In the genomic region with DNA sequence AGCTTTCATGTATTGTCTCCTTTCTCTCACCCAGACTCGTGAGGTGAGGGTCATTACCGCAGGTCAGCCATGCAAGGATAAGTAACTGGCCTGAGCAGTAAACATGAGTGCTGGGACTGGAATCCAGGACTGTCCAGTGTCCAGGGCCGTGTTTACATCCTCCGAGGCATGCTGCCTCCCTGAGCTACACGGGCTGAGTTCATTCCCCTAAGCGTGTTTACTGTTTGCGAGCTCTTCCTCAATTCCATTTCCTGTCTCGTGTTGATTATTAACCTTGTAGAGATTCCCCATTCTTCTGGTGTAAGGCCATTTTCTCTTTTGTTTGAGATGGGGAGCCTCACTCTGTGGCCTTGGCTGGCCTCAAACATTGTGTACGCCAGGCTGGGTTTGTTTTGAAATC, we compare ENCODE assay signal across 26 mouse cellular contexts. TPM values are rescaled to one million over a fixed set of nuclear protein-coding genes. Genes with fewer than 3 reads are reported as not detected.
A peak's percentile ranks its signal among the peaks of the same experiment; 100 is the strongest.
DNase-seq lines count a peak whose midpoint lies in the region; ATAC-seq and TF ChIP-seq lines count a peak whose summit lies in the region.
"Had no signal": no experiment of that assay in that cellular context is flagged by ENCODE, and none has a peak within 500 bp of the region (broad histone marks: within the 10 kb centered on the region; RNA-seq: fewer than 3 reads in every experiment).

No protein-coding gene starts in this region.

- no peak for TF ChIP-seq POLR2A in liver, adult 2 months (IDR thresholded peaks at IDR 0.05; ENCODE audit: extremely low read depth, insufficient read depth, low read length)

- no peak for TF ChIP-seq CTCF in liver, adult 2 months (IDR thresholded peaks at IDR 0.05; ENCODE audit: low read depth, low read length)
- TF ChIP-seq CTCF in midbrain, postnatal 0 days (IDR thresholded peaks at IDR 0.05), result no peak

- no peaks in the 10 kb centered on the region for H3K79me2 ChIP-seq in liver, adult 2 months (ENCODE audit: control insufficient read depth, insufficient read depth, low read length)

- no peaks in the 10 kb centered on the region for H3K27me3 ChIP-seq in heart, embryonic 10.5 days (ENCODE audit: insufficient read depth, poor library complexity, severe bottlenecking)
- H3K27me3 ChIP-seq in liver, adult 2 months (ENCODE audit: control insufficient read depth, insufficient read depth, low read length), result no peaks in the 10 kb centered on the region
- H3K27me3 ChIP-seq in midbrain, postnatal 0 days (ENCODE audit: insufficient read depth, low read length), result no peaks in the 10 kb centered on the region
- no peaks in the 10 kb centered on the region for H3K27me3 ChIP-seq in midbrain, embryonic 11.5 days (ENCODE audit: control insufficient read depth, insufficient read depth, low read length)
- no peaks in the 10 kb centered on the region for H3K27me3 ChIP-seq in liver, embryonic 16.5 days (ENCODE audit: control insufficient read depth, insufficient read depth, low read depth, low read length)
- H3K27me3 ChIP-seq: CH12.LX; heart, embryonic 12.5 days; hindbrain, embryonic 15.5 days; liver, embryonic 13.5 days; lung, embryonic 15.5 days; midbrain, embryonic 13.5 days; neural tube, embryonic 12.5 days had no signal

- 76% methylated on average over 9 of the region's 9 CpGs for WGBS in heart, embryonic 10.5 days
- 7% methylated on average over 9 of the region's 9 CpGs for WGBS in liver, adult 2 months
- 70% methylated on average over 9 of the region's 9 CpGs for WGBS in midbrain, postnatal 0 days
- 62% methylated on average over 9 of the region's 9 CpGs for WGBS in midbrain, embryonic 11.5 days
- 40% methylated on average over 9 of the region's 9 CpGs for WGBS in liver, embryonic 16.5 days (ENCODE audit: insufficient replicate concordance)

- no peaks in the 10 kb centered on the region for H3K36me3 ChIP-seq in heart, embryonic 10.5 days
- no peaks in the 10 kb centered on the region for H3K36me3 ChIP-seq in liver, adult 2 months (ENCODE audit: control insufficient read depth, insufficient read depth, low read length)
- H3K36me3 ChIP-seq in midbrain, postnatal 0 days (ENCODE audit: insufficient read depth, low read length), result no peaks in the 10 kb centered on the region
- H3K36me3 ChIP-seq in midbrain, embryonic 11.5 days (ENCODE audit: control insufficient read depth, insufficient read depth, low read length), result no peaks in the 10 kb centered on the region
- H3K36me3 ChIP-seq in liver, embryonic 16.5 days (ENCODE audit: control insufficient read depth, insufficient read depth), result no peaks in the 10 kb centered on the region
- H3K36me3 ChIP-seq: heart, embryonic 12.5 days; hindbrain, embryonic 15.5 days; liver, embryonic 13.5 days; lung, embryonic 15.5 days; midbrain, embryonic 13.5 days; neural tube, embryonic 12.5 days had no signal

- intact Hi-C loops in heart, postnatal 25 days (cut with DNase I), result no loop called here

- peak overlapping the region; percentile 8; the same call in 1 of the 2 replicates for H3K27ac ChIP-seq in heart, embryonic 10.5 days
- peak overlapping the region; percentile 22; the same call in 1 of the 2 replicates for H3K27ac ChIP-seq in liver, adult 2 months (replicated peaks; ENCODE audit: insufficient read depth, low read depth, low read length)
- 0 out of 2 replicates have a peak overlapping the region, but pooled peaks have one; percentile 18 for H3K27ac ChIP-seq in midbrain, postnatal 0 days (ENCODE audit: low read depth, low read length)
- no peak overlapping the region for H3K27ac ChIP-seq in midbrain, embryonic 11.5 days (ENCODE audit: low read depth, low read length)
- H3K27ac ChIP-seq in liver, embryonic 16.5 days (ENCODE audit: low read length), result no peak overlapping the region
- H3K27ac ChIP-seq: hindbrain, embryonic 15.5 days; liver, embryonic 13.5 days; lung, embryonic 15.5 days; midbrain, embryonic 13.5 days; neural tube, embryonic 12.5 days had no signal

- H3K4me2 ChIP-seq in midbrain, postnatal 0 days (ENCODE audit: low read depth, low read length, poor library complexity, severe bottlenecking), result no peak overlapping the region
- no peak overlapping the region for H3K4me2 ChIP-seq in midbrain, embryonic 11.5 days
- H3K4me2 ChIP-seq in liver, embryonic 16.5 days (ENCODE audit: low read depth, low read length), result no peak overlapping the region
- H3K4me2 ChIP-seq: heart, embryonic 12.5 days; hindbrain, embryonic 15.5 days; liver, embryonic 13.5 days; lung, embryonic 15.5 days; midbrain, embryonic 13.5 days; neural tube, embryonic 12.5 days had no signal

- H3K9me3 ChIP-seq in heart, embryonic 10.5 days, result no peaks in the 10 kb centered on the region
- no peaks in the 10 kb centered on the region for H3K9me3 ChIP-seq in midbrain, postnatal 0 days (ENCODE audit: low read length)
- no peaks in the 10 kb centered on the region for H3K9me3 ChIP-seq in midbrain, embryonic 11.5 days (ENCODE audit: control insufficient read depth, low read length)
- no peaks in the 10 kb centered on the region for H3K9me3 ChIP-seq in liver, embryonic 16.5 days (replicated peaks; ENCODE audit: control insufficient read depth, low read length)
- H3K9me3 ChIP-seq: heart, embryonic 12.5 days; hindbrain, embryonic 15.5 days; liver, embryonic 13.5 days; lung, embryonic 15.5 days; midbrain, embryonic 13.5 days; neural tube, embryonic 12.5 days had no signal

- ATAC-seq in midbrain, postnatal 0 days (ENCODE audit: low FRiP score), result no peak
- no peak for ATAC-seq in midbrain, embryonic 11.5 days (ENCODE audit: low FRiP score)
- peak; percentile 30; the same call in 1 of the 2 replicates for ATAC-seq in liver, embryonic 16.5 days (ENCODE audit: low read depth)
- ATAC-seq: forebrain, embryonic 14.5 days; midbrain, embryonic 13.5 days had no signal

- no peak for DNase-seq in heart, embryonic 10.5 days (ENCODE audit: low spot score)
- DNase-seq in heart, postnatal 25 days (ENCODE audit: low spot score), result no peak
- peak; percentile 66 for DNase-seq in liver, adult 2 months (ENCODE audit: extremely low read depth, low read depth, low spot score)
- DNase-seq in liver, result no peak
- DNase-seq in midbrain, postnatal 0 days (ENCODE audit: low spot score), result no peak
- no peak for DNase-seq in midbrain, embryonic 11.5 days (ENCODE audit: low spot score, missing footprints)
- DNase-seq in right cerebral cortex, adult 2 months (ENCODE audit: low spot score in 2 of 2), result no peak
- DNase-seq: adrenal gland, postnatal 10 days; cerebellum, adult 8-10 months; gastrocnemius, postnatal 25 days; heart, adult 11 months; kidney, postnatal 10 days; layer of hippocampus, adult 9-11 months; liver, embryonic 13.5 days; lung, postnatal 36 days; spleen, adult 18-20 months; thymus, postnatal 14 days had no signal

- no peak overlapping the region for H3K9ac ChIP-seq in liver, adult 2 months (ENCODE audit: low read depth, low read length)
- H3K9ac ChIP-seq in midbrain, postnatal 0 days (replicated peaks; ENCODE audit: low read length, poor library complexity, severe bottlenecking), result no peak overlapping the region
- no peak overlapping the region for H3K9ac ChIP-seq in midbrain, embryonic 11.5 days (ENCODE audit: low read length)
- no peak overlapping the region for H3K9ac ChIP-seq in liver, embryonic 16.5 days (ENCODE audit: low read depth, low read length)
- H3K9ac ChIP-seq: heart, embryonic 12.5 days; hindbrain, embryonic 15.5 days; liver, embryonic 13.5 days; lung, embryonic 15.5 days; midbrain, embryonic 13.5 days; neural tube, embryonic 12.5 days had no signal

- peaks cover 3% of the 10 kb centered on the region; the same call in 1 of the 2 replicates for H3K4me1 ChIP-seq in heart, embryonic 10.5 days
- peaks cover 2% of the 10 kb centered on the region; the same call in 1 of the 2 replicates for H3K4me1 ChIP-seq in liver, adult 2 months (ENCODE audit: control insufficient read depth, insufficient read depth, low read length)
- no peaks in the 10 kb centered on the region for H3K4me1 ChIP-seq in midbrain, postnatal 0 days (ENCODE audit: insufficient read depth, low read length)
- peaks cover 5% of the 10 kb centered on the region for H3K4me1 ChIP-seq in midbrain, embryonic 11.5 days (ENCODE audit: control insufficient read depth, insufficient read depth, low read length)
- no peaks in the 10 kb centered on the region for H3K4me1 ChIP-seq in liver, embryonic 16.5 days (ENCODE audit: control insufficient read depth, low read depth, low read length)
- H3K4me1 ChIP-seq: heart, embryonic 12.5 days; hindbrain, embryonic 15.5 days; neural tube, embryonic 12.5 days had no signal

- no peak overlapping the region for H3K4me3 ChIP-seq in heart, embryonic 10.5 days
- no peak overlapping the region for H3K4me3 ChIP-seq in liver, adult 2 months (ENCODE audit: insufficient read depth, low read depth, low read length)
- no peak overlapping the region for H3K4me3 ChIP-seq in midbrain, postnatal 0 days (ENCODE audit: low read depth, low read length)
- no peak overlapping the region for H3K4me3 ChIP-seq in midbrain, embryonic 11.5 days (ENCODE audit: low read depth, low read length)
- H3K4me3 ChIP-seq in liver, embryonic 16.5 days (ENCODE audit: low read depth, low read length), result no peak overlapping the region
- H3K4me3 ChIP-seq: heart, embryonic 12.5 days; hindbrain, embryonic 15.5 days; liver, embryonic 13.5 days; lung, embryonic 15.5 days; midbrain, embryonic 13.5 days; myocyte; neural tube, embryonic 12.5 days had no signal

RNA-seq across cellular contexts. Expression of a gene that starts 23.8 kb away (rescaled TPM):
- polyA plus RNA-seq in heart, embryonic 10.5 days (2016; fragmentation: Nextera tagmentation; extraction: Ambion mirVana), result 13.3 and 13.8 TPM in 2 replicates
- total RNA-seq in heart, postnatal 25 days (2021), result 1 to 10 TPM in 1 of 2 experiments, under 1 TPM in 1; 0.99 to 1.5 TPM
- total RNA-seq in liver, adult 2 months (2014; rRNA removed), result 0.65 and 0.87 TPM in 2 replicates
- 0.51 and 0.76 TPM in 2 replicates for polyA plus RNA-seq in liver, adult 2 months (2012; rRNA removed)
- 30.2 and 32.3 TPM in 2 replicates for total RNA-seq in midbrain, postnatal 0 days (2014; rRNA removed)
- 23.1 and 23.6 TPM in 2 replicates for polyA plus RNA-seq in midbrain, postnatal 0 days (2015; fragmentation: Nextera tagmentation; extraction: Ambion mirVana)
- polyA plus RNA-seq in midbrain, embryonic 11.5 days (2014; fragmentation: Nextera tagmentation; extraction: Ambion mirVana), result 9.4 and 9.5 TPM in 2 replicates
- 4.6 and 4.7 TPM in 2 replicates for polyA plus RNA-seq in liver, embryonic 16.5 days (2015; fragmentation: Nextera tagmentation; extraction: Ambion mirVana)

Comparison
In these comparisons a context has a peak if more than half of its experiments do, and no peak if none do; other contexts are left out.
1. H3K27ac ChIP-seq: peak in heart, embryonic 10.5 days (single experiment), liver, adult 2 months (single experiment) and midbrain, postnatal 0 days (single experiment); none in midbrain, embryonic 11.5 days (single experiment) and liver, embryonic 16.5 days (single experiment).